Mouse (Mus musculus) liver, adult 2 months (tissue): ENCODE measurements at regions not wholly inside any gene's neighbourhood (a gene's known extent, or its start where the extent isn't known, plus 50 kb on each side); places are given as distances from the start of the nearest gene placed in this dataset.

ENCODE experiments used
- CTCF ChIP-seq: fragments of 200-500 bp; IDR thresholded peaks from 2 replicates; pipeline ENCODE4 v1.5.1; 2011; ENCODE audit warnings: low read depth, low read length, control low read depth
- POLR2A ChIP-seq: fragments of 200-500 bp; IDR thresholded peaks from 2 replicates; pipeline ENCODE4 v1.6.1; 2011; ENCODE audit warnings: low read length, control low read depth; ENCODE audit not compliant: insufficient read depth; ENCODE audit errors: extremely low read depth

- TF ChIP-seq POLR2A, result no peak
- TF ChIP-seq CTCF, result no peak
Measured at GRCm38 (mm10) chr4:55843727-55844401, 311.6 kb upstream of the Klf4 start.
